Mouse (Mus musculus) heart, postnatal 0 days (tissue): ENCODE measurements around the gene Brf1.

Experiments
- CTCF ChIP-seq: IDR thresholded peaks from 2 replicates; pipeline ENCODE4 v1.5.1; 2016; ENCODE audit warnings: antibody characterized with exemption, control low read depth, low read depth
- EP300 ChIP-seq: IDR thresholded peaks from 2 replicates; pipeline ENCODE4 v1.6.1; 2016; ENCODE audit warnings: antibody characterized with exemption, low read depth

GRCm38 (mm10) chr12:112947307-112947706 is 53.2 kb downstream of the Brf1 start:
- peak; percentile 29; the same call in 1 of the 2 replicates for TF ChIP-seq CTCF
- TF ChIP-seq EP300, result no peak
